Mouse (Mus musculus) bone marrow macrophage, adult 2 months (primary cell): Measurements from ENCODE around the gene Sigirr. TPM values are rescaled to one million over a fixed set of nuclear protein-coding genes. Genes with fewer than 3 reads are reported as not detected.

Experiments used
- H3K27ac ChIP-seq: 2 replicates; pipeline ENCODE4 v1.5.1; 2012; ENCODE audit warnings: low read depth, low read length; ENCODE audit not compliant: insufficient read depth
- H3K4me1 ChIP-seq: 2 replicates; pipeline ENCODE4 v1.6.1; 2012; ENCODE audit warnings: low read length; ENCODE audit not compliant: control insufficient read depth, insufficient read depth
- H3K4me3 ChIP-seq: 2 replicates; pipeline ENCODE4 v1.5.1; 2012; ENCODE audit warnings: mild to moderate bottlenecking, low read length, moderate library complexity; ENCODE audit not compliant: insufficient read depth
- CTCF ChIP-seq: IDR thresholded peaks from 2 replicates; pipeline ENCODE4 v1.5.1; 2012; ENCODE audit warnings: low read depth, mild to moderate bottlenecking, low read length, moderate library complexity
- POLR2A ChIP-seq: IDR thresholded peaks from 2 replicates; pipeline ENCODE4 v1.6.1; 2012; ENCODE audit warnings: mild to moderate bottlenecking, low read depth, low read length, borderline replicate concordance
- polyA plus RNA-seq: library from polyadenylated mRNA; stranded (reverse); fragments of >200 nt; gene quantifications from 2 replicates; pipeline ENCODE4 v1.2.4, GENCODE M21; 2012; ENCODE audit not compliant: missing spikeins, insufficient read depth, insufficient read length

The Sigirr gene
- polyA plus RNA-seq, 1 experiment, result 3.9 TPM

DNA sequence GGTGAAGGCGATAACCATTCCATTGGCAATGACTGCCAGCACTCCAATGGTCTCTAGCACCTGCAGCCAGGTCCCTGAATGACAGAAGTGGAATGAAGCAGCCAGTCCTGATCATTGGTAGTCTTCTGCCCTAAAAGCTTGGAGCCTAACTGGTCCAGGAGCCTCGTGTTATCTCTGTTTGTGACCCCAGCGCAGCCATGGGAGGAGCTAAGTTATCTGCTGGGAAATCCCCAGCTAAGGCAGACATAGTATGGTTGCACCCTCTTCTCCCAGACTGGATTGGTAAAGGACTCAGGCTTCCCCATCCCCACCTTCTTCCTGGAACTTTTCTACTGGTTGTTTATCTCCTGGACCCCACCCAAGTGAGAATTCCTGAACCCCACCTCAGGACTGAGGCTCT is 2.8 kb upstream of the Sigirr start:
- Histone ChIP-seq H3K4me3 (no peak overlapping the region), H3K27ac (no peak overlapping the region), H3K4me1 (peaks cover 2% of the 10 kb centered on the region; the same call in 1 of the 2 replicates)
- TF ChIP-seq POLR2A (no peak), CTCF (no peak)

DNA sequence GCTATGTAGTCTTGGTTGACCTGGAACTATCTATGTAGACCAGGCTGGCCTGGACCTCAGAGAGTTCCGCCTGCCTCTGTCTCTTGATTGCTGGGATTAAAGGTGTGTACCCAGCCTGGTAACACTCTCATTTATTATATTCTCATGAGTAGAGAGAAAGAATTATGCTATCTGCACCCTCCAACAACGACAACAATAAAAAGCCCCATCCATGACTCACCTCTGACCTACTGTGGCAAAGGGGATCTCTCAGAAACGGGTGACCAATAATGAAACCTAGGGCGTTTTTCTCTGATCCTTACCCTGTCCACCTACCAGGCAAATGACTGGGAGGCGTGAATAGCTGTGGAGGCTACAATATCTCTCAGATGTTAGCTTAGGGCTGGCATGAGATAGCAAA is 3.2 kb downstream of the Sigirr start:
- H3K4me3 ChIP-seq, result no peak overlapping the region
- TF ChIP-seq POLR2A, result no peak
- TF ChIP-seq CTCF, result no peak
- no peak overlapping the region for H3K27ac ChIP-seq
- H3K4me1 ChIP-seq, result peaks cover 2% of the 10 kb centered on the region; the same call in 1 of the 2 replicates

DNA sequence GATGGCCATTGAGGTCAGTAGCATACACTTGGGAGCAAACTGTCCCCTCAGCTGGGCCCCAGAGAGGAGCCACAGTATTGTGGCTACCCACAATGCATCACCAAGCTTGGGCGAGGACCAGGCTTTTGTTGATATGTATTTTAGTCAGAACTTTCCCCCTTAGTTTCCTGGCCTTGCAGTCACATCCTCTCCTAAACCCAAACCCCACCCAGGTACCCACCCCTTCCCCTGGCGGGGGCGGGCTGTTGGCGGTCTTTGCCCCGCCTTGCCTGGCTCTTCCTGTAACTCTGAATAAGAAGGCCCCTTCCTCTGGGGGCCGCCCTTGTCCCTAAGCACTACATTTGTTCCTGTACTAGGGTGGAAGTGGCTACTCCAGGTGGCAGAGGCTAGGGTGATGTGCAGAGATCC is 3.7 kb downstream of the Sigirr start:
- Histone ChIP-seq H3K4me1 (peaks cover 2% of the 10 kb centered on the region; the same call in 1 of the 2 replicates), H3K4me3 (no peak overlapping the region), H3K27ac (no peak overlapping the region)
- no peak for TF ChIP-seq CTCF
- no peak for TF ChIP-seq POLR2A

DNA sequence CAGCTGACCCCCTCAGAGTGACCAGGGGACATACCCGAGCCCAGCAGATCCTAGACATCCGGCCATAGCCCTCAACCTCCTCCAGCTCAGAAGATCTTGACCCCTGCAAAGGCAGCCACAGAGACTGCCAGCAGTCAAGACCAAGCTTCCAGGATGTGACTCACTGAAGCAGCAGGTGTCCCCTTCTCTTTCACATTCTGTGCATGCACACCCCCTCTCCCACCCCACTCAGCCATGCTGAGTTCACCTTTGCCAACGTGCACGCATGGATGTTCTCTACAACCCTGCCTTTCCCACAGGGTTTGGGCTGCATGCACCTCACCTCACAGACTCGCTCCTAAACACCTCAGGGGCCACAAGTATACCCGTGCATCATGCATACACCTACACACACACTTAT is 4.4 kb downstream of the Sigirr start:
- Histone ChIP-seq H3K27ac (no peak overlapping the region), H3K4me3 (no peak overlapping the region), H3K4me1 (peaks cover 2% of the 10 kb centered on the region; the same call in 1 of the 2 replicates)
- TF ChIP-seq POLR2A (no peak), CTCF (no peak)

DNA sequence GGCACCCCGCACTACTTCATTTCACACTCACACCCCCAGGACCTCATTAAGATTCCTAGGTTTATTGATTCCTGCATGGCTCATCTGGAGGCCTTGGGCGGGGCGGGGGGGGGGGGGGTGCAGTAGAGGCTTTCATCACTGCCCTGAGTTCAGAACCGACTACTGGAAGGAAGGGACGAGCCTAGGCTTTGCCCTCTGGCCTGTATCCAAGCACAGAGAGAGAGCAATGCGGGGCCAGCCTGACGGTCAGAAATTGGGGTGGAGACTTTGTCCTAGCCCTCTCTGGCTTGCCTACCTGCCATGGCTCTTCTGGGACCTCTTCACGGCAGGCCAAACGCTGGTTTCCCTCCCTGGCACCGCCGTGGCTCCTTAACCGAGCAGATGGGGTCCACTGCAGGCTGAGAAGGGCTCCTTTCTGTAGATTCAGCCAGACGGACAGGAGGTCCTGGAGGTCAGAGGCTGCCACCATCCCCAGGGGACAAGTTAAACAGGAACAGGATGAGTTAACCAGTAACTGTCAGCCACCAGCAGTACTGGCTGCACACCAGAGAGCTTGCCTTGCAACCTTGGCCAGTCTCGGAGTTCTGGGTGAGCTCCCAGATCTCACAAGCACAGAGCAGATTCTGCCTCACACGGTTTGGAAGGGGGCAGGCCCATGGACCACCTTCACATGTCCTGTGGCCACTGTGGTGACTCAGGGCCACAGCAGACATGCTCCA is 5.7 kb downstream of the Sigirr start:
- TF ChIP-seq POLR2A (no peak), CTCF (no peak)
- no peak overlapping the region for H3K4me3 ChIP-seq
- H3K27ac ChIP-seq, result no peak overlapping the region
- H3K4me1 ChIP-seq, result peaks cover 3% of the 10 kb centered on the region; the same call in 1 of the 2 replicates

DNA sequence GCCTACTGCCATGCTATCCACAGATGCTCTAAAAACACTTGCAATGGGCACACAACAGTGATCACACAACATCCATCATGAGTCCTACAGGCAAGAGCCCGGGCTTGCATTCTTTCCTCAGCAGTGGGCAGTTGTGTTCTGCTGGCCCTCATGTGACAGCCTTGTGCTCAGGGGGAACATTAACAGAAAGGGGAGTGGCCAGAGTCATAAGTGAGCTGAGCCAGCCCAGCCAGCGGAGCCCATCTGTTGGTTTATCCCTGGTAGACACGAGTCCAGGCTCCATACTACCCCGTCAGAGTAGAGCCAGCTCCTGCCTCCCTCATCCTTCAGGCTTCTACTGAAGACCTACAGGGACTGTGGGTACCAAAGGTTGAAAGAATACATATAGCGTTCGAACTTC is 6.4 kb downstream of the Sigirr start:
- H3K27ac ChIP-seq, result no peak overlapping the region
- no peak overlapping the region for H3K4me3 ChIP-seq
- peaks cover 3% of the 10 kb centered on the region; the same call in 1 of the 2 replicates for H3K4me1 ChIP-seq
- TF ChIP-seq CTCF (no peak), POLR2A (no peak)

DNA sequence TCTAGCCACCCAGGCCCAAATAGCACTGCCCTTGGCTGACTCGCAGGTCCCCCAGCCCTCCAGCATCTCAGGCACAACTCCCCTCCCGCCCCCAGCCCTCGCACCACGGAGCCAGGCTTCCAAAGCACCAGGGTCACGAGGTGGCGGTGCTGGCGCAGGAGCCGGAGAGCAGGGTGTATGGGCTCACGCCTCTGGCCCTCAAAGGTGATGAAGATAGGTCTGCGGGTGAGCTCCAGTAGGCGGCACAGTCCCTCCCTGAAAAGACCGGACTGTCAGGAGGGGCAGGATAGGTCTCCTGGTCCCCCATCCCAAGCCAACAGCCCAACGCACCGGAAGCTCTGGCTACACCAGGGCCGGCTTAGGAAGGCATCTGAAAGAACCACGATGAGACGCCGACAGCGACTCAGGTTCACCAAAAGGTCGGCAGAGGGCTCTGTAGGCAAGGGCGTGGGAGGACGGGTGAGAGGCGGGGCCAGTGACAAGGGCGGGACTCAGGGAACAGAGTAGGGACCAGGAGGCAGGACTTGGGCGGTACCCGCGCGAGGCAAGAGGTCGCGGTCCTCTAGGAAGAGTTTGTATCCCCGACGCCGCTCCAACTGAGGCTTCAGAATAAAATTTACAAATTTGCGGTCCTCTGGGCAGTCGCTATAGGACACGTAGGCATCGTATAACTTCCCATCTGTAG is 8.2 kb downstream of the Sigirr start:
- Histone ChIP-seq H3K4me1 (peaks cover 3% of the 10 kb centered on the region; the same call in 1 of the 2 replicates), H3K4me3 (no peak overlapping the region), H3K27ac (no peak overlapping the region)
- TF ChIP-seq POLR2A (no peak), CTCF (no peak)

DNA sequence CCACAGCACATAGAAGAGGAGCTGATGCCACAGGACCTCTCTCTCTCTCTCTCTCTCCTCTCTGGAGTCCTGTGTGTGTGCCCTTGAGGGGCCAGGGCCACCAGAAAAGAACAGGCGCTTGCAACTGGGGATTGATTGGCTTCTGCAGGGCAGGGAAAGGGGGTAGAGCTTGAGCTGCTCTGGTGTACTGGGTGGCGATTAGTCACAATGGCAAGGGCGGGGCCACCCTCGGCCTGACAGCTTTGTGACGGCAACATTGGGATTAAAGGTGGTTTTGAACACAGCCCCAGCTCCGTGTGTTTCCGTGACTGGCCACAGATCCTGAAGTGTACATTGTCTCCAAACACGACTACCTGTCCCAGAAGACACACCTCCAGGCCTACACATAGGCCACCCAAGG is 10.1 kb downstream of the Sigirr start:
- Histone ChIP-seq H3K4me3 (no peak overlapping the region), H3K27ac (no peak overlapping the region), H3K4me1 (peaks cover 3% of the 10 kb centered on the region; the same call in 1 of the 2 replicates)
- TF ChIP-seq CTCF (no peak), POLR2A (no peak)

DNA sequence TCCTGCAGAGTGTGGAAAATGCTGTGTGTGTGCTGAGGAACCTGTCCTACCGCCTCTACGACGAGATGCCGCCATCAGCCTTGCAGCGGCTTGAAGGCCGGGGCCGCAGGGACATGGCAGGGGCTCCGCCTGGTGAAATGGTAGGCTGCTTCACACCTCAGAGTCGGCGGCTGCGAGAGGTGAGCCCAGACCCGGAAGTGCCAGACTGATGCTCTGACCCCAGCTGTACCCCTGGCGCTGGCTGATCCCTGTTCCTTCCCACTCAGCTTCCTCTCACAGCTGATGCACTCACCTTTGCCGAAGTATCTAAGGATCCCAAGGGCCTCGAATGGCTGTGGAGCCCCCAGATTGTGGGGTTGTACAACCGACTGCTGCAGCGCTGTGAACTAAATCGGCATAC is 11.9 kb downstream of the Sigirr start:
- H3K4me3 ChIP-seq, result peak overlapping the region; percentile 25
- H3K4me1 ChIP-seq, result peaks cover 3% of the 10 kb centered on the region; the same call in 1 of the 2 replicates
- TF ChIP-seq POLR2A (no peak), CTCF (no peak)
- H3K27ac ChIP-seq, result no peak overlapping the region

DNA sequence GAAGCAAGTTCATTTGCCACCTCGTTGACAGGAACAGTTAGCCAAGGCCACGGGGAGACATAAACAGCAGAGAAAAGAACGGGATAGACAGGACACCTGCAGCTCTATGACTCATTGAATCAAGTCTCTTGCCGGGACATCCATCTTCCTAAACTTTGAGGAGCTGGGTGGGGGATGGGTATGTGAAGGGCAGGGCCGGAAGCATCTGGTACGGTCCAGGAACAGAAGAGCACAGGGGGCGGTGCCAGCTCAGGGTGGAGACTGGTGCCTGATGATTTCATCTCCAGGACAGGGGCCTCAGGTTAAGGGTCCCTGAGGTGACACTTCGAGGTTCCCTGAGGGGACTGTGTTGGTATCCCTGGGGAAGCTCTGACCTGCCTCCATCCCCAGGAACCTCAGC is 12.5 kb downstream of the Sigirr start:
- H3K27ac ChIP-seq, result no peak overlapping the region
- TF ChIP-seq CTCF (no peak), POLR2A (no peak)
- H3K4me1 ChIP-seq, result peaks cover 3% of the 10 kb centered on the region; the same call in 1 of the 2 replicates
- H3K4me3 ChIP-seq, result peak overlapping the region; percentile 25
